Mouse (Mus musculus) embryonic fibroblast, embryonic 13.5 days (primary cell): ENCODE measurements around the gene Olfr99.

ENCODE experiments used
- CTCF ChIP-seq: IDR thresholded peaks from 2 replicates; pipeline ENCODE4 v1.5.1; 2011; ENCODE audit warnings: mild to moderate bottlenecking, control low read depth, low read length, moderate library complexity, borderline replicate concordance; ENCODE audit not compliant: insufficient read depth
- POLR2A ChIP-seq: IDR thresholded peaks from 2 replicates; pipeline ENCODE4 v1.6.1; 2011; ENCODE audit warnings: low read depth, mild to moderate bottlenecking, control low read depth, low read length, moderate library complexity

- TF ChIP-seq POLR2A (no peak), CTCF (no peak)
These were observed 12.6 kb downstream of the Olfr99 start for GRCm38 (mm10) chr17:37270702-37271092.
